In genomic region chr13:83523232-83523969, GRCm38 (mm10) we compare ENCODE assay signal across 8 mouse cellular contexts. TPM values are rescaled to one million over a fixed set of nuclear protein-coding genes. Genes with fewer than 3 reads are reported as not detected.
DNase-seq lines count a peak whose midpoint lies in the region; ATAC-seq and TF ChIP-seq lines count a peak whose summit lies in the region.

No protein-coding gene starts in this region.

- H3K9me3 ChIP-seq in embryonic facial prominence, embryonic 13.5 days: no peaks in the 10 kb centered on the region
- no peaks in the 10 kb centered on the region for H3K9me3 ChIP-seq in heart, embryonic 13.5 days
- H3K9me3 ChIP-seq in kidney, embryonic 16.5 days (ENCODE audit: low read length): no peaks in the 10 kb centered on the region
- no peaks in the 10 kb centered on the region for H3K9me3 ChIP-seq in liver, postnatal 0 days (ENCODE audit: low read length)
- H3K9me3 ChIP-seq in neural tube, embryonic 12.5 days: no peaks in the 10 kb centered on the region

- 2% methylated on average over 35 of the region's 35 CpGs for WGBS in embryonic facial prominence, embryonic 13.5 days
- under 1% methylated on average over 35 of the region's 35 CpGs for WGBS in heart, embryonic 13.5 days
- 2% methylated on average over 34 of the region's 35 CpGs for WGBS in kidney, embryonic 16.5 days
- WGBS in liver, postnatal 0 days (ENCODE audit: insufficient replicate concordance): 2% methylated on average over 35 of the region's 35 CpGs
- 2% methylated on average over 35 of the region's 35 CpGs for WGBS in neural tube, embryonic 12.5 days

- TF ChIP-seq EP300 in liver, postnatal 0 days (IDR thresholded peaks at IDR 0.05; ENCODE audit: low read depth): no peak

- peak overlapping the region; percentile 63 for H3K4me3 ChIP-seq in embryonic facial prominence, embryonic 13.5 days
- peak overlapping the region; percentile 78 for H3K4me3 ChIP-seq in heart, embryonic 13.5 days
- peak overlapping the region; percentile 68 for H3K4me3 ChIP-seq in kidney, embryonic 16.5 days (ENCODE audit: low read length)
- H3K4me3 ChIP-seq in liver, postnatal 0 days (ENCODE audit: low read depth, low read length): peak overlapping the region; percentile 81
- H3K4me3 ChIP-seq in neural tube, embryonic 12.5 days: peak overlapping the region; percentile 57

- ATAC-seq in embryonic facial prominence, embryonic 13.5 days (ENCODE audit: insufficient number of reproducible peaks, insufficient read depth, low FRiP score, low TSS enrichment, low read depth): peak; percentile 45; the same call in 1 of the 2 replicates
- ATAC-seq in heart, embryonic 13.5 days (ENCODE audit: extremely low read depth, insufficient number of reproducible peaks, low FRiP score, low TSS enrichment): peak; percentile 79; the same call in 1 of the 2 replicates
- peak; percentile 85 for ATAC-seq in kidney, embryonic 16.5 days (ENCODE audit: low FRiP score, low TSS enrichment)
- ATAC-seq in liver, postnatal 0 days: peak; percentile 61
- ATAC-seq in neural tube, embryonic 12.5 days (ENCODE audit: low FRiP score, low read depth): peak; percentile 77

- peak; percentile 68 for DNase-seq in 3134 (ENCODE audit: extremely low read depth, insufficient read length, low spot score)
- peak; percentile 68 to 81 for DNase-seq in adrenal gland, postnatal 36 days
- DNase-seq in liver, postnatal 0 days: peak; percentile 45
- peak; percentile 73 for DNase-seq in testis, postnatal 10 days (ENCODE audit: low spot score)

- peak overlapping the region; percentile 68 for H3K4me2 ChIP-seq in embryonic facial prominence, embryonic 13.5 days
- H3K4me2 ChIP-seq in heart, embryonic 13.5 days: peak overlapping the region; percentile 74
- peak overlapping the region; percentile 75 for H3K4me2 ChIP-seq in kidney, embryonic 16.5 days (replicated peaks; ENCODE audit: low read depth, low read length)
- peak overlapping the region; percentile 71 for H3K4me2 ChIP-seq in liver, postnatal 0 days (ENCODE audit: low read depth, low read length)
- H3K4me2 ChIP-seq in neural tube, embryonic 12.5 days (replicated peaks): peak overlapping the region; percentile 85

- H3K36me3 ChIP-seq in embryonic facial prominence, embryonic 13.5 days: no peaks in the 10 kb centered on the region
- no peaks in the 10 kb centered on the region for H3K36me3 ChIP-seq in heart, embryonic 13.5 days
- no peaks in the 10 kb centered on the region for H3K36me3 ChIP-seq in kidney, embryonic 16.5 days (ENCODE audit: insufficient read depth, low read length)
- no peaks in the 10 kb centered on the region for H3K36me3 ChIP-seq in liver, postnatal 0 days (replicated peaks; ENCODE audit: insufficient read depth, low read length)
- no peaks in the 10 kb centered on the region for H3K36me3 ChIP-seq in neural tube, embryonic 12.5 days

- peak overlapping the region; percentile 89; the same call in 1 of the 2 replicates for H3K27ac ChIP-seq in embryonic facial prominence, embryonic 13.5 days
- peak overlapping the region; percentile 96 for H3K27ac ChIP-seq in heart, embryonic 13.5 days (replicated peaks)
- peak overlapping the region; percentile 83 for H3K27ac ChIP-seq in kidney, embryonic 16.5 days (ENCODE audit: low read length)
- peak overlapping the region; percentile 80 for H3K27ac ChIP-seq in liver, postnatal 0 days (ENCODE audit: low read depth)
- no peak overlapping the region for H3K27ac ChIP-seq in neural tube, embryonic 12.5 days

- no peak for TF ChIP-seq CTCF in liver, postnatal 0 days (IDR thresholded peaks at IDR 0.05; ENCODE audit: low read depth)

- peaks cover 5% of the 10 kb centered on the region; the same call in 1 of the 2 replicates for H3K4me1 ChIP-seq in embryonic facial prominence, embryonic 13.5 days
- H3K4me1 ChIP-seq in heart, embryonic 13.5 days: peaks cover 21% of the 10 kb centered on the region
- H3K4me1 ChIP-seq in kidney, embryonic 16.5 days (ENCODE audit: insufficient read depth, low read length): peaks cover 3% of the 10 kb centered on the region; the same call in 1 of the 2 replicates
- H3K4me1 ChIP-seq in liver, postnatal 0 days (ENCODE audit: insufficient read depth): peaks cover 4% of the 10 kb centered on the region; the same call in 1 of the 2 replicates
- H3K4me1 ChIP-seq in neural tube, embryonic 12.5 days: no peaks in the 10 kb centered on the region

- H3K9ac ChIP-seq in embryonic facial prominence, embryonic 13.5 days: peak overlapping the region; percentile 77
- peak overlapping the region; percentile 87 for H3K9ac ChIP-seq in heart, embryonic 13.5 days
- H3K9ac ChIP-seq in kidney, embryonic 16.5 days (replicated peaks; ENCODE audit: low read length): peak overlapping the region; percentile 69
- H3K9ac ChIP-seq in liver, postnatal 0 days (replicated peaks): 0 out of 2 replicates have a peak overlapping the region, but pooled peaks have one; percentile 6
- peak overlapping the region; percentile 56 for H3K9ac ChIP-seq in neural tube, embryonic 12.5 days

- H3K27me3 ChIP-seq in embryonic facial prominence, embryonic 13.5 days: 0 out of 2 replicates have a peak, but pooled peaks cover 3% of the 10 kb centered on the region
- H3K27me3 ChIP-seq in heart, embryonic 13.5 days (replicated peaks): no peaks in the 10 kb centered on the region
- H3K27me3 ChIP-seq in kidney, embryonic 16.5 days (ENCODE audit: insufficient read depth, low read length): no peaks in the 10 kb centered on the region
- H3K27me3 ChIP-seq in liver, postnatal 0 days (ENCODE audit: insufficient read depth, low read length): 0 out of 2 replicates have a peak, but pooled peaks cover 3% of the 10 kb centered on the region
- no peaks in the 10 kb centered on the region for H3K27me3 ChIP-seq in neural tube, embryonic 12.5 days (replicated peaks)

RNA-seq across cellular contexts. Expression of gene Mef2c, which starts 19.6 kb away (rescaled TPM):
- total RNA-seq in adrenal gland, postnatal 36 days (2021): 10 to 100 TPM; 47.2 to 53.0 TPM
- polyA plus RNA-seq in embryonic facial prominence, embryonic 13.5 days (2015; fragmentation: Nextera tagmentation; extraction: Ambion mirVana): 169 and 192 TPM in 2 replicates
- polyA plus RNA-seq in heart, embryonic 13.5 days (2015; fragmentation: Nextera tagmentation; extraction: Ambion mirVana): 86.9 and 87.4 TPM in 2 replicates
- 54.9 and 56.5 TPM in 2 replicates for polyA plus RNA-seq in kidney, embryonic 16.5 days (2015; fragmentation: Nextera tagmentation; extraction: Ambion mirVana)
- polyA plus RNA-seq in liver, postnatal 0 days (2015; fragmentation: Nextera tagmentation; extraction: Ambion mirVana): 13.5 and 14.0 TPM in 2 replicates
- polyA plus RNA-seq in neural tube, embryonic 12.5 days (2016; fragmentation: Nextera tagmentation; extraction: Ambion mirVana): 32.8 and 36.4 TPM in 2 replicates

Comparison
In these comparisons a context has a peak if more than half of its experiments do, and no peak if none do; other contexts are left out.
1. H3K9ac ChIP-seq: peak in every context shown above with its lines; median percentile 87 in heart, embryonic 13.5 days; 77 in embryonic facial prominence, embryonic 13.5 days; 69 in kidney, embryonic 16.5 days; 56 in neural tube, embryonic 12.5 days; 6 in liver, postnatal 0 days.